Mouse (Mus musculus) MEL (cell line): ENCODE data around the gene Gadd45gip1. TPM values are rescaled to one million over a fixed set of nuclear protein-coding genes. Genes with fewer than 3 reads are reported as not detected.

ENCODE experiments used
- DNase-seq: peaks from one replicate; pipeline ENCODE4 v3.0.0; 2011; ENCODE audit warnings: low read depth, low spot score
- H3K27ac ChIP-seq: 2 replicates; pipeline ENCODE4 v1.5.1; 2012; ENCODE audit warnings: low read depth, mild to moderate bottlenecking, control low read depth, low read length, moderate library complexity; ENCODE audit not compliant: control insufficient read depth
- H3K27me3 ChIP-seq, 2 experiments: fragments of 150-350 bp in 1 of 2; sonication (generic) in 1 of 2; 2 replicates each; pipeline ENCODE4 v1.6.1; 2012; ENCODE audit warnings: low read length in 2 of 2, mild to moderate bottlenecking in 2 of 2, improper control_type of control experiment in 1 of 2, moderate library complexity in 1 of 2; ENCODE audit not compliant: insufficient read depth in 2 of 2, control insufficient read depth in 1 of 2
- H3K36me3 ChIP-seq, 2 experiments: 2 replicates each; pipeline ENCODE4 v1.6.1; 2012 to 2014; ENCODE audit warnings: low read length in 2 of 2, improper control_type of control experiment in 1 of 2, inconsistent platforms in 1 of 2, mild to moderate bottlenecking in 1 of 2; ENCODE audit not compliant: insufficient read depth in 2 of 2, control insufficient read depth in 1 of 2
- H3K4me1 ChIP-seq, 2 experiments: fragments of 150-350 bp in 1 of 2; sonication (generic) in 1 of 2; 2 replicates each; pipeline ENCODE4 v1.6.1; 2012; ENCODE audit warnings: low read length in 2 of 2, improper control_type of control experiment in 1 of 2, mild to moderate bottlenecking in 1 of 2; ENCODE audit not compliant: insufficient read depth in 2 of 2, control insufficient read depth in 1 of 2
- H3K4me3 ChIP-seq, 2 experiments: fragments of 150-350 bp in 1 of 2; sonication (generic) in 1 of 2; 2 replicates each; pipeline ENCODE4 v1.5.1; 2012; ENCODE audit warnings: low read depth in 2 of 2, low read length in 2 of 2, mild to moderate bottlenecking in 2 of 2, moderate library complexity in 2 of 2, control low read depth in 1 of 2, improper control_type of control experiment in 1 of 2; ENCODE audit not compliant: control insufficient read depth in 1 of 2, insufficient read depth in 1 of 2
- H3K79me2 ChIP-seq: 2 replicates; pipeline ENCODE4 v1.6.1; 2012; ENCODE audit warnings: mild to moderate bottlenecking, low read length, moderate library complexity; ENCODE audit not compliant: control insufficient read depth, poor library complexity, insufficient read depth
- H3K9ac ChIP-seq: 2 replicates; pipeline ENCODE4 v1.6.1; 2012; ENCODE audit warnings: low read depth, mild to moderate bottlenecking, control low read depth, low read length, moderate library complexity; ENCODE audit not compliant: control insufficient read depth, poor library complexity, severe bottlenecking
- H3K9me3 ChIP-seq: fragments of 150-350 bp; sonication (generic); replicated peaks from 2 replicates; pipeline ENCODE4 v1.6.1; 2012; ENCODE audit warnings: mild to moderate bottlenecking, low read length, improper control_type of control experiment, moderate library complexity; ENCODE audit not compliant: insufficient read depth
- BHLHE40 ChIP-seq: IDR thresholded peaks from 2 replicates; pipeline ENCODE4 v1.6.1; 2012; ENCODE audit warnings: low read depth, mild to moderate bottlenecking, inconsistent platforms, low read length, improper control_type of control experiment, borderline replicate concordance
- CHD1 ChIP-seq: IDR thresholded peaks from 2 replicates; pipeline ENCODE4 v1.6.1; 2012; ENCODE audit warnings: low read depth, mild to moderate bottlenecking, inconsistent platforms, low read length, improper control_type of control experiment
- CHD2 ChIP-seq: IDR thresholded peaks from 2 replicates; pipeline ENCODE4 v1.6.1; 2011; ENCODE audit warnings: low read length, improper control_type of control experiment
- CTCF ChIP-seq, 3 experiments: IDR thresholded peaks in 2 of 3; conservative IDR thresholded peaks in 1 of 3; 2 replicates each; pipeline ENCODE4 v1.5.1; 2011 to 2012; ENCODE audit warnings: low read length in 3 of 3, low read depth in 2 of 3, mild to moderate bottlenecking in 2 of 3, improper control_type of control experiment in 1 of 3, inconsistent platforms in 1 of 3, mixed read lengths in 1 of 3, moderate library complexity in 1 of 3; ENCODE audit not compliant: control insufficient read depth in 1 of 3, insufficient read depth in 1 of 3, poor library complexity in 1 of 3, severe bottlenecking in 1 of 3
- E2F4 ChIP-seq: IDR thresholded peaks from 2 replicates; pipeline ENCODE4 v1.6.1; 2011; ENCODE audit warnings: low read depth, low read length, improper control_type of control experiment, borderline replicate concordance
- EP300 ChIP-seq, 2 experiments: IDR thresholded peaks; 2 replicates each; pipeline ENCODE4 v1.6.1; 2011; ENCODE audit warnings: improper control_type of control experiment in 2 of 2, low read length in 2 of 2, low read depth in 1 of 2, mild to moderate bottlenecking in 1 of 2
- HCFC1 ChIP-seq: IDR thresholded peaks from 2 replicates; pipeline ENCODE4 v1.6.1; 2012; ENCODE audit warnings: low read depth, mild to moderate bottlenecking, inconsistent platforms, low read length, improper control_type of control experiment, moderate library complexity
- JUND ChIP-seq: IDR thresholded peaks from 2 replicates; pipeline ENCODE4 v1.6.1; 2011; ENCODE audit warnings: low read depth, mild to moderate bottlenecking, improper control_type of control experiment, low read length
- KAT2A ChIP-seq: conservative IDR thresholded peaks from 2 replicates; pipeline ENCODE4 v1.6.1; 2012; ENCODE audit warnings: low read depth, low read length, improper control_type of control experiment, inconsistent platforms
- MAFK ChIP-seq: IDR thresholded peaks from 2 replicates; pipeline ENCODE4 v1.6.1; 2011; ENCODE audit warnings: low read depth, mild to moderate bottlenecking, low read length, improper control_type of control experiment, borderline replicate concordance
- MAZ ChIP-seq: IDR thresholded peaks from 2 replicates; pipeline ENCODE4 v1.6.1; 2012; ENCODE audit warnings: low read depth, mild to moderate bottlenecking, inconsistent platforms, low read length, improper control_type of control experiment
- MEF2A ChIP-seq: IDR thresholded peaks from 2 replicates; pipeline ENCODE4 v1.6.1; 2014; ENCODE audit warnings: low read depth, mild to moderate bottlenecking, inconsistent platforms, low read length, improper control_type of control experiment; ENCODE audit not compliant: poor library complexity, insufficient replicate concordance, severe bottlenecking; ENCODE audit errors: extremely low read depth
- MYB ChIP-seq: IDR thresholded peaks from 2 replicates; pipeline ENCODE4 v1.6.1; 2011; ENCODE audit warnings: mild to moderate bottlenecking, low read depth, low read length, improper control_type of control experiment
- RAD21 ChIP-seq: IDR thresholded peaks from 2 replicates; pipeline ENCODE4 v1.6.1; 2011; ENCODE audit warnings: mild to moderate bottlenecking, low read depth, low read length, improper control_type of control experiment
- RCOR1 ChIP-seq: IDR thresholded peaks from 2 replicates; pipeline ENCODE4 v1.6.1; 2012; ENCODE audit warnings: low read depth, mild to moderate bottlenecking, inconsistent platforms, low read length, improper control_type of control experiment
- SMC3 ChIP-seq: IDR thresholded peaks from 2 replicates; pipeline ENCODE4 v1.6.1; 2011; ENCODE audit warnings: low read depth, low read length, improper control_type of control experiment
- TAL1 ChIP-seq: IDR thresholded peaks from 2 replicates; pipeline ENCODE4 v1.6.1; 2012; ENCODE audit warnings: mild to moderate bottlenecking, inconsistent platforms, low read length, moderate library complexity, mixed read lengths
- UBTF ChIP-seq: IDR thresholded peaks from 2 replicates; pipeline ENCODE4 v1.6.1; 2012; ENCODE audit warnings: low read depth, mild to moderate bottlenecking, inconsistent platforms, low read length, improper control_type of control experiment, moderate library complexity, borderline replicate concordance; ENCODE audit not compliant: insufficient read depth
- USF1 ChIP-seq: IDR thresholded peaks from 2 replicates; pipeline ENCODE4 v1.6.1; 2014; ENCODE audit warnings: low read depth, mild to moderate bottlenecking, inconsistent platforms, low read length, improper control_type of control experiment, moderate library complexity
- ZKSCAN1 ChIP-seq: IDR thresholded peaks from 2 replicates; pipeline ENCODE4 v1.6.1; 2012; ENCODE audit warnings: low read depth, mild to moderate bottlenecking, inconsistent platforms, low read length, improper control_type of control experiment, moderate library complexity
- ZMIZ1 ChIP-seq: IDR thresholded peaks from 2 replicates; pipeline ENCODE4 v1.6.1; 2012; ENCODE audit warnings: low read depth, mild to moderate bottlenecking, inconsistent platforms, low read length, improper control_type of control experiment, moderate library complexity
- polyA plus RNA-seq, 2 experiments: library from polyadenylated mRNA; stranded (reverse) in 1 of 2; unstranded in 1 of 2; fragments of >175 nt in 1 of 2; fragments of >200 nt in 1 of 2; gene quantifications; 2 replicates each; pipeline versions ENCODE4 v1.2.1 to v1.2.4; 2012; ENCODE audit warnings: low replicate concordance in 2 of 2, low read depth in 1 of 2; ENCODE audit not compliant: insufficient read length in 2 of 2, insufficient read depth in 1 of 2, missing spikeins in 1 of 2
- total RNA-seq: library from RNA; depleted of rRNA; stranded (reverse); fragments of 300-350 nt; gene quantifications from 2 replicates; pipeline ENCODE4 v1.2.3, GENCODE M21; 2012

Gene Gadd45gip1
- total and polyA plus RNA-seq, 3 experiments = 51.8 to 62.9 TPM; not detected in 1

DNA sequence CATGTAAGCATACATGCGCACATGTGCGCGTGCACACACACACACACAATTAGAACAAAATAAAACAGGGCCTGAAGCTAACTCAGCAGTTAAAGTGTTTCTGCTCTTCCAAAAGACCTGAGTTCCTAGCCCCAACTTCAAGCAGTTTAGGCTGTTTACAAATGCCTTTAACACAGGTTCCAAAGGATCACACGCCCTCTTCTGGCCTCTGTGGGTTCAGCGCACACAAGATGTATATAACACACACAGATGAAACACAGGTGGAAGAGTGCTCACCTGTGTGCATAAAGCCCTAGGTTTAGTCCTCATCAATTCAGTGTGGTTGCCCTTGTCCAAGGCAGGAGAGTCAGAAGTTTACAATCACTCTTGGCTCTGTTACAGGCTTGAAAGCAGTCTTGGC is 25.3 kb upstream of the Gadd45gip1 start:
- Histone ChIP-seq H3K27me3 (no peaks in the 10 kb centered on the region), H3K9me3 (no peaks in the 10 kb centered on the region), H3K4me3 (no peak overlapping the region), H3K36me3 (peaks cover 0 to 3% of the 10 kb centered on the region in 2 experiments; a peak in 1 of 4 replicates), H3K4me1 (peaks cover 0 to 6% of the 10 kb centered on the region in 2 experiments; a peak in 2 of 4 replicates), H3K9ac (no peak overlapping the region), H3K27ac (no peak overlapping the region), H3K79me2 (no peaks in the 10 kb centered on the region)
- no peak for DNase-seq
- TF ChIP-seq ZKSCAN1 (no peak), UBTF (no peak), CTCF (IDR thresholded peaks at IDR 0.05 in 2 of 3, conservative IDR thresholded peaks at IDR 0.05 in 1 of 3; ENCODE audit: control insufficient read depth in 1 of 3, insufficient read depth in 1 of 3, low read depth in 2 of 3, low read length in 3 of 3, poor library complexity in 1 of 3, severe bottlenecking in 1 of 3) (peak; percentile 11 to 32 (median 13); a peak in 2 of 6 replicates), SMC3 (0 out of 2 replicates have a peak, but pooled peaks have one; percentile 21)

GRCm38 (mm10) chr8:84809109-84809940 is 22.0 kb upstream of the Gadd45gip1 start:
- no peaks in the 10 kb centered on the region for H3K79me2 ChIP-seq
- H3K4me1 ChIP-seq = peaks cover 0 to 10% of the 10 kb centered on the region in 2 experiments; a peak in 2 of 4 replicates
- H3K36me3 ChIP-seq = peaks cover 0 to 3% of the 10 kb centered on the region in 2 experiments; a peak in 1 of 4 replicates
- no peak overlapping the region for H3K4me3 ChIP-seq
- H3K9me3 ChIP-seq = no peaks in the 10 kb centered on the region
- no peak for DNase-seq
- H3K27me3 ChIP-seq = no peaks in the 10 kb centered on the region
- H3K27ac ChIP-seq = no peak overlapping the region
- TF ChIP-seq RAD21 (no peak), JUND (no peak), KAT2A (no peak), MAFK (no peak), HCFC1 (no peak), MAZ (no peak), MYB (no peak), USF1 (no peak), CHD1 (no peak), BHLHE40 (no peak), EP300 (IDR thresholded peaks at IDR 0.05; ENCODE audit: low read depth in 1 of 2, low read length in 2 of 2) (no peak), CHD2 (no peak), TAL1 (no peak), E2F4 (no peak), ZKSCAN1 (no peak), SMC3 (no peak), MEF2A (no peak), ZMIZ1 (no peak), RCOR1 (no peak)
- H3K9ac ChIP-seq = no peak overlapping the region
